Mouse (Mus musculus): Measurements from ENCODE around the gene B4galt7.

DNA sequence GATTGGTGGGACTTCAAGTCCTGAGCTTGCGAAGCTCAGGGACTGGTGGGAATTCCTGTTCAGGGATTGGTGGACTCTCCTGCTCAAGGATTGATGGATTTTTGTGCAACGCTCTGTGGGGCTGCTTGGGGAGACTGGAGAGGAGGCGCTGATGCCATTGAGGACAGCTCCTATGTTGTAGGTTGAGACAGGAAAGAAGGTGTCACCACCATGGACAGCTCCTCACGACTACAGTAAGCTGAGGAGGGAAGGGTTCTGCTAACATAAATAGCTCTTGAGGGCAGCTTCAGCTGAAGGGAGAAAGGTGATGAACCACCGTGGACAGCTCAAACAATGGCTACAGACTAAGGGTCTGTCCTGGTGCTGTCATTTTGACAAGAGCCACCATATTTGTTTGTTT, 23.8 kb upstream of the B4galt7 start:
- TF ChIP-seq CTCF (conservative IDR thresholded peaks at IDR 0.05 in 1 of 2, IDR thresholded peaks at IDR 0.05 in 1 of 2; ENCODE audit: low read depth in 2 of 2, low read length in 2 of 2) (no peak), EP300 (IDR thresholded peaks at IDR 0.05; ENCODE audit: low read length) (no peak), POLR2A (IDR thresholded peaks at IDR 0.05; ENCODE audit: low read depth, low read length) (no peak), SIN3A (IDR thresholded peaks at IDR 0.05; ENCODE audit: low read length) (peak; percentile 62; the same call in 1 of the 2 replicates), NRF1 (IDR thresholded peaks at IDR 0.05; ENCODE audit: low read depth, low read length) (no peak), ZMIZ1 (IDR thresholded peaks at IDR 0.05; ENCODE audit: low read depth, low read length) (no peak), TBP (conservative IDR thresholded peaks at IDR 0.05; ENCODE audit: low read depth, low read length) (no peak), MAFK (IDR thresholded peaks at IDR 0.05; ENCODE audit: insufficient replicate concordance, low read length) (no peak), ZNF384 (IDR thresholded peaks at IDR 0.05; ENCODE audit: low read depth, low read length) (no peak), MXI1 (IDR thresholded peaks at IDR 0.05; ENCODE audit: low read depth, low read length) (no peak)

Measured in CH12.LX (cell line).